Mouse (Mus musculus) gastrocnemius, adult 2 months (tissue): Measurements from ENCODE around the gene Imp4. TPM values are rescaled to one million over a fixed set of nuclear protein-coding genes. Genes with fewer than 3 reads are reported as not detected.

Experiments
- DNase-seq: peaks from one replicate; pipeline ENCODE4 v3.0.0; 2022
- H3K27ac ChIP-seq: fragments of 200-600 bp; 2 replicates; pipeline ENCODE4 v1.8.1; 2022; ENCODE audit warnings: mild to moderate bottlenecking
- H3K4me3 ChIP-seq: fragments of 200-600 bp; 2 replicates; pipeline ENCODE4 v1.8.1; 2022; ENCODE audit warnings: mild to moderate bottlenecking, moderate library complexity
- CTCF ChIP-seq: fragments of 200-600 bp; IDR thresholded peaks from 2 replicates; pipeline ENCODE4 v1.8.1; 2022; ENCODE audit warnings: antibody characterized with exemption, mild to moderate bottlenecking, moderate library complexity
- intact Hi-C: fragments of 180-260 bp; cut with DNase I; formaldehyde crosslinking; loops from one replicate; pipeline ENCODE4 v1.15.1; 2025
- microRNA-seq: library from miRNA; unstranded; fragments of <30 nt; microRNA quantifications from one replicate; pipeline ENCODE4 v1.2.0, GENCODE M21; 2021
- total RNA-seq, 2 experiments: library from RNA; stranded (reverse); gene quantifications; 2 replicates each; pipeline ENCODE4 v1.2.3; 2021

Gene Imp4
- total RNA-seq, 2 experiments from 2014 or later: 8.7 to 14.0 TPM

GRCm38 (mm10) chr1:34491480-34491879, 51.8 kb downstream of the Imp4 start:
- H3K4me3 ChIP-seq: no peak overlapping the region
- intact Hi-C loops: no loop called here
- no peak overlapping the region for H3K27ac ChIP-seq
- DNase-seq: no peak
- no peak for TF ChIP-seq CTCF

Small RNAs within 50 kb of the gene (microRNA-seq; reads per million reads assigned to microRNA genes)
- gene Mir5103: not detected

Other genes with a start within 250 kb of the Imp4 start
- gene Ccdc115, start 179 bp upstream of the Imp4 start, total RNA-seq: 10 to 100 TPM; 10.8 to 13.6 TPM
- 1 to 10 TPM; 1.8 to 2.3 TPM for gene Ptpn18, start 19.9 kb downstream of the Imp4 start, total RNA-seq
- gene Prss39, start 58.6 kb downstream of the Imp4 start, total RNA-seq: not detected
- gene Cfc1, start 95.8 kb downstream of the Imp4 start, total RNA-seq: not detected
- not detected for gene Prss40, start 121.1 kb downstream of the Imp4 start, total RNA-seq
- gene Amer3, start 139.8 kb downstream of the Imp4 start, total RNA-seq: not detected